Mouse (Mus musculus): Measurements from ENCODE around the gene Pgap3. TPM values are rescaled to one million over a fixed set of nuclear protein-coding genes. Genes with fewer than 3 reads are reported as not detected.
A peak's percentile ranks its signal among the peaks of the same experiment; 100 is the strongest.

The Pgap3 gene
- polyA plus RNA-seq, 1 experiment from 2014 or later: 9.6 TPM

GRCm38 (mm10) chr11:98408872-98409271, 8.6 kb upstream of the Pgap3 start:
- Histone ChIP-seq H3K4me3 (peak overlapping the region; percentile 38), H3K9me3 (no peaks in the 10 kb centered on the region), H3K27ac (replicated peaks) (peak overlapping the region; percentile 74), H3K36me3 (replicated peaks) (no peaks in the 10 kb centered on the region), H3K27me3 (replicated peaks; ENCODE audit: low read depth, poor library complexity, severe bottlenecking) (peaks cover 28% of the 10 kb centered on the region), H3K4me1 (peaks cover 41% of the 10 kb centered on the region)
- 38% methylated on average over 8 of the region's 8 CpGs for WGBS
- no peak for DNase-seq (ENCODE audit: low spot score)

- 68% methylated on average over 6 of the region's 6 CpGs for WGBS
- no peaks in the 10 kb centered on the region for H3K36me3 ChIP-seq (replicated peaks)
- H3K4me1 ChIP-seq: peaks cover 20% of the 10 kb centered on the region
- H3K27me3 ChIP-seq (replicated peaks; ENCODE audit: low read depth, poor library complexity, severe bottlenecking): peaks cover 22% of the 10 kb centered on the region
- no peak overlapping the region for H3K4me3 ChIP-seq
- DNase-seq (ENCODE audit: low spot score): no peak
- H3K9me3 ChIP-seq: no peaks in the 10 kb centered on the region
- H3K27ac ChIP-seq (replicated peaks): no peak overlapping the region
Observed at GRCm38 (mm10) chr11:98406621-98407020, 6.3 kb upstream of the Pgap3 start.

- Histone ChIP-seq H3K4me3 (peak overlapping the region; percentile 88), H3K4me1 (peaks cover 16% of the 10 kb centered on the region), H3K27me3 (replicated peaks; ENCODE audit: low read depth, poor library complexity, severe bottlenecking) (no peaks in the 10 kb centered on the region), H3K36me3 (replicated peaks) (no peaks in the 10 kb centered on the region), H3K9me3 (no peaks in the 10 kb centered on the region), H3K27ac (replicated peaks) (peak overlapping the region; percentile 98)
- no peak for DNase-seq (ENCODE audit: low spot score)
- WGBS: 62% methylated on average over 3 of the region's 3 CpGs
Observed at GRCm38 (mm10) chr11:98400816-98401215, 526 bp upstream of the Pgap3 start.

GRCm38 (mm10) chr11:98397946-98398345, 2.3 kb downstream of the Pgap3 start:
- H3K4me3 ChIP-seq: no peak overlapping the region
- peaks cover 37% of the 10 kb centered on the region for H3K4me1 ChIP-seq
- H3K36me3 ChIP-seq (replicated peaks): no peaks in the 10 kb centered on the region
- no peaks in the 10 kb centered on the region for H3K9me3 ChIP-seq
- 93% methylated on average over 7 of the region's 7 CpGs for WGBS
- H3K27me3 ChIP-seq (replicated peaks; ENCODE audit: low read depth, poor library complexity, severe bottlenecking): peaks cover 11% of the 10 kb centered on the region
- no peak overlapping the region for H3K27ac ChIP-seq (replicated peaks)
- no peak for DNase-seq (ENCODE audit: low spot score)

GRCm38 (mm10) chr11:98395041-98395440, 5.2 kb downstream of the Pgap3 start:
- Histone ChIP-seq H3K9me3 (no peaks in the 10 kb centered on the region), H3K4me1 (peaks cover 45% of the 10 kb centered on the region), H3K36me3 (replicated peaks) (no peaks in the 10 kb centered on the region), H3K27ac (replicated peaks) (0 out of 2 replicates have a peak overlapping the region, but pooled peaks have one; percentile 5), H3K27me3 (replicated peaks; ENCODE audit: low read depth, poor library complexity, severe bottlenecking) (peaks cover 40% of the 10 kb centered on the region), H3K4me3 (no peak overlapping the region)
- WGBS: 66% methylated on average over 4 of the region's 4 CpGs
- no peak for DNase-seq (ENCODE audit: low spot score)

- H3K4me3 ChIP-seq: no peak overlapping the region
- peaks cover 38% of the 10 kb centered on the region for H3K4me1 ChIP-seq
- 47% methylated on average over 6 of the region's 6 CpGs for WGBS
- H3K27me3 ChIP-seq (replicated peaks; ENCODE audit: low read depth, poor library complexity, severe bottlenecking): peaks cover 48% of the 10 kb centered on the region
- 0 out of 2 replicates have a peak overlapping the region, but pooled peaks have one; percentile 32 for H3K27ac ChIP-seq (replicated peaks)
- no peak for DNase-seq (ENCODE audit: low spot score)
- no peaks in the 10 kb centered on the region for H3K36me3 ChIP-seq (replicated peaks)
- no peaks in the 10 kb centered on the region for H3K9me3 ChIP-seq
Observed at GRCm38 (mm10) chr11:98394301-98394700, 6.0 kb downstream of the Pgap3 start.

GRCm38 (mm10) chr11:98393317-98393716, 7.0 kb downstream of the Pgap3 start:
- Histone ChIP-seq H3K4me1 (peaks cover 45% of the 10 kb centered on the region), H3K27me3 (replicated peaks; ENCODE audit: low read depth, poor library complexity, severe bottlenecking) (peaks cover 57% of the 10 kb centered on the region), H3K36me3 (replicated peaks) (no peaks in the 10 kb centered on the region), H3K9me3 (no peaks in the 10 kb centered on the region), H3K4me3 (0 out of 2 replicates have a peak overlapping the region, but pooled peaks have one; percentile 13), H3K27ac (replicated peaks) (no peak overlapping the region; the same call in 1 of the 2 replicates)
- 73% methylated on average over 6 of the region's 6 CpGs for WGBS
- DNase-seq (ENCODE audit: low spot score): no peak

GRCm38 (mm10) chr11:98392645-98393044, 7.6 kb downstream of the Pgap3 start:
- H3K36me3 ChIP-seq (replicated peaks): no peaks in the 10 kb centered on the region
- DNase-seq (ENCODE audit: low spot score): no peak
- H3K4me1 ChIP-seq: peaks cover 49% of the 10 kb centered on the region
- no peak overlapping the region for H3K4me3 ChIP-seq
- WGBS: 45% methylated on average over 4 of the region's 4 CpGs
- H3K27ac ChIP-seq (replicated peaks): peak overlapping the region; percentile 35
- H3K9me3 ChIP-seq: no peaks in the 10 kb centered on the region
- H3K27me3 ChIP-seq (replicated peaks; ENCODE audit: low read depth, poor library complexity, severe bottlenecking): peaks cover 64% of the 10 kb centered on the region

GRCm38 (mm10) chr11:98392034-98392433, 8.3 kb downstream of the Pgap3 start:
- peaks cover 70% of the 10 kb centered on the region for H3K27me3 ChIP-seq (replicated peaks; ENCODE audit: low read depth, poor library complexity, severe bottlenecking)

GRCm38 (mm10) chr11:98390141-98390540, 10.1 kb downstream of the Pgap3 start:
- Histone ChIP-seq H3K4me3 (no peak overlapping the region), H3K27ac (replicated peaks) (no peak overlapping the region), H3K36me3 (replicated peaks) (no peaks in the 10 kb centered on the region), H3K27me3 (replicated peaks; ENCODE audit: low read depth, poor library complexity, severe bottlenecking) (peaks cover 89% of the 10 kb centered on the region), H3K4me1 (peaks cover 63% of the 10 kb centered on the region), H3K9me3 (no peaks in the 10 kb centered on the region)
- WGBS: 81% methylated on average over 12 of the region's 12 CpGs
- DNase-seq (ENCODE audit: low spot score): no peak

More at GRCm38 (mm10) chr11:98392034-98392433, 8.3 kb downstream of the Pgap3 start:
- H3K4me1 ChIP-seq: peaks cover 55% of the 10 kb centered on the region
- H3K27ac ChIP-seq (replicated peaks): peak overlapping the region; percentile 52; the same call in 1 of the 2 replicates
- DNase-seq (ENCODE audit: low spot score): no peak
- H3K9me3 ChIP-seq: no peaks in the 10 kb centered on the region
- WGBS: 17% methylated on average over 8 of the region's 8 CpGs
- H3K36me3 ChIP-seq (replicated peaks): no peaks in the 10 kb centered on the region
- peak overlapping the region; percentile 18; the same call in 1 of the 2 replicates for H3K4me3 ChIP-seq

GRCm38 (mm10) chr11:98389221-98389780, 11.0 kb downstream of the Pgap3 start:
- H3K36me3 ChIP-seq (replicated peaks): no peaks in the 10 kb centered on the region
- H3K27me3 ChIP-seq (replicated peaks; ENCODE audit: low read depth, poor library complexity, severe bottlenecking): peaks cover 98% of the 10 kb centered on the region
- H3K4me3 ChIP-seq: no peak overlapping the region
- WGBS: 19% methylated on average over 9 of the region's 9 CpGs
- peak; percentile 52 for DNase-seq (ENCODE audit: low spot score)
- peaks cover 57% of the 10 kb centered on the region for H3K4me1 ChIP-seq
- no peak overlapping the region for H3K27ac ChIP-seq (replicated peaks)
- no peaks in the 10 kb centered on the region for H3K9me3 ChIP-seq

GRCm38 (mm10) chr11:98388282-98388681, 12.0 kb downstream of the Pgap3 start:
- Histone ChIP-seq H3K36me3 (replicated peaks) (no peaks in the 10 kb centered on the region), H3K4me3 (no peak overlapping the region), H3K27ac (replicated peaks) (no peak overlapping the region), H3K4me1 (peaks cover 53% of the 10 kb centered on the region), H3K27me3 (replicated peaks; ENCODE audit: low read depth, poor library complexity, severe bottlenecking) (peaks cover 100% of the 10 kb centered on the region), H3K9me3 (no peaks in the 10 kb centered on the region)
- DNase-seq (ENCODE audit: low spot score): no peak
- 74% methylated on average over 10 of the region's 10 CpGs for WGBS

- WGBS: 55% methylated on average over 14 of the region's 14 CpGs
- Histone ChIP-seq H3K4me3 (no peak overlapping the region), H3K4me1 (peaks cover 46% of the 10 kb centered on the region), H3K36me3 (replicated peaks) (no peaks in the 10 kb centered on the region), H3K9me3 (no peaks in the 10 kb centered on the region), H3K27me3 (replicated peaks; ENCODE audit: low read depth, poor library complexity, severe bottlenecking) (peaks cover 91% of the 10 kb centered on the region), H3K27ac (replicated peaks) (no peak overlapping the region)
- DNase-seq (ENCODE audit: low spot score): no peak
Observed at GRCm38 (mm10) chr11:98387056-98387577, 13.2 kb downstream of the Pgap3 start.
